Mouse (Mus musculus) forebrain, embryonic 15.5 days (tissue): Measurements from ENCODE around the gene Pank1. TPM values are rescaled to one million over a fixed set of nuclear protein-coding genes. Genes with fewer than 3 reads are reported as not detected.

Experiments used
- ATAC-seq: fragments of 200-750 bp; cut with Nextera tagmentation; replicated peaks from 2 replicates; pipeline ENCODE4 v1.8.0; 2017; ENCODE audit warnings: mild to moderate bottlenecking, moderate TSS enrichment, moderate library complexity
- H3K27ac ChIP-seq: fragments of 300-500 bp; sonication (generic); replicated peaks from 2 replicates; pipeline ENCODE4 v1.5.1; 2015; ENCODE audit warnings: mild to moderate bottlenecking, inconsistent platforms
- H3K27me3 ChIP-seq: fragments of 300-500 bp; sonication (generic); 2 replicates; pipeline ENCODE4 v1.6.1; 2015; ENCODE audit warnings: inconsistent platforms
- H3K36me3 ChIP-seq: fragments of 300-500 bp; sonication (generic); 2 replicates; pipeline ENCODE4 v1.6.1; 2015; ENCODE audit warnings: mild to moderate bottlenecking, inconsistent platforms
- H3K4me1 ChIP-seq: fragments of 300-500 bp; sonication (generic); 2 replicates; pipeline ENCODE4 v1.6.1; 2015; ENCODE audit warnings: inconsistent platforms
- H3K4me2 ChIP-seq: fragments of 300-500 bp; sonication (generic); replicated peaks from 2 replicates; pipeline ENCODE4 v1.6.1; 2015; ENCODE audit warnings: mild to moderate bottlenecking, inconsistent platforms
- H3K4me3 ChIP-seq: fragments of 300-500 bp; sonication (generic); 2 replicates; pipeline ENCODE4 v1.5.1; 2015; ENCODE audit warnings: mild to moderate bottlenecking, inconsistent platforms
- H3K9ac ChIP-seq: fragments of 300-500 bp; sonication (generic); replicated peaks from 2 replicates; pipeline ENCODE4 v1.6.1; 2015; ENCODE audit warnings: mild to moderate bottlenecking, inconsistent platforms
- H3K9me3 ChIP-seq: fragments of 300-500 bp; sonication (generic); 2 replicates; pipeline ENCODE4 v1.6.1; 2016; ENCODE audit warnings: inconsistent platforms
- WGBS: fragments of 180-500 bp; shearing (Covaris S2); methylation state at CpG from one replicate; pipeline ENCODE4 v1.1.7; 2015; ENCODE audit warnings: mixed read lengths; 5-methylcytosine and 5-hydroxymethylcytosine counted together
- polyA plus RNA-seq: library from polyadenylated mRNA; unstranded; fragments of >200 nt; fragmentation: Nextera tagmentation; extraction: Ambion mirVana; gene quantifications from 2 replicates; pipeline ENCODE4 v1.2.1, GENCODE M21; 2015

Pank1 gene
- 5.6 and 6.5 TPM in 2 replicates for polyA plus RNA-seq

DNA sequence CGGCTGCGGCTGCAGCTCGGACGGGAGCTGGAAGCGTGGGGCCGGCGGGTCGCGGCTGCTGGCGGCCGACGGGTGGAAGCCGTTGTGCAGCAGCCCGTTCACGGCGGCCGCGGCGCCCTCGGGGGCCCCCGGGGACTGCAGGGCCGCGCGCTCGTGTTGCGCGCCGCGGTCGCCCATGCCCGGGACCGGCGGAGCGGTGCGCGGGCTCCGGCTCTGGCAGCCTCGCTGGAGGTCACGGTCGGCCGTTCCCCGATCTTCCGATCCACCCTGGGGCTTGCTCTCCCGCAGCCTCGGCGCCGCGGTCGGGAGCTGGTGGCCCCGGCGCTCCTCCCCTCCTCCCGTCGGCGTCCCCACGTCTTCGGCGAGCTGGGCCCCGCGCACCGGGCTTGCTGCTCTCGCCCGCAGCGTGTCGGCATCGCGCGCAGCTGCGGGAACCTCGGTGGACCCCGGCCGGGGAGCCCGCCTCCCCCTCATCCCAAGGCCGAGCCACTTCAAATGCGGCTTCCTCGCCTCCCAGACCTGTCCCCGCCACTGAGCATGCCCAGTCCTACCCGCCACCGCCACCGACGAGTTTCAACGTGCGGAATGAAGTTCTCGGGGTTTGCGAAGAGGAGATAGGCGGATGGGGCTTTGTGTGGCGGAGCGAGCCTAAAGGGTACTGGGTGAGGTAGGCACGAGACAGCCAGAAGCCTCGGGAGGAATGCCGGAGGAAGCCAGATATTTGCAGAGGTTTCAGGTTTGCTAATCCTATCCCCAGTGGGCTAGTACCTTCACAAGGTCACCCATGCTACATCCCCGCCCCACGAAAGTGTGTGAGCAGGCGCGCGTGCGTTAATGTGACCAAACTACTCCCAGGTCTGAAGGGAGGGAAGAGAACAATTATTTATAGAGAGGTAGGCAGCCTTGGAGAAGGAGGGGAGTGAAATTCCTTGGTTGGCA lies at the start of gene Pank1:
Gene Pank1, minus strand, starts transcription at position 853 of the 939 bp plus-strand sequence.
- Histone ChIP-seq H3K4me2 (peak within 1 kb of the TSS; percentile 75), H3K4me3 (peak within 1 kb of the TSS; percentile 80)
- under 1% methylated on average over 95 of the region's 96 CpGs for WGBS

GRCm38 (mm10) chr19:34922603-34922963 lies 43.3 kb upstream of the Pank1 start:
- Histone ChIP-seq H3K4me3 (peak overlapping the region; percentile 85), H3K27me3 (no peaks in the 10 kb centered on the region), H3K27ac (peak overlapping the region; percentile 85; the same call in 1 of the 2 replicates), H3K9ac (peak overlapping the region; percentile 61), H3K9me3 (no peaks in the 10 kb centered on the region), H3K36me3 (peaks cover 3% of the 10 kb centered on the region; the same call in 1 of the 2 replicates), H3K4me2 (peak overlapping the region; percentile 71), H3K4me1 (peaks cover 11% of the 10 kb centered on the region)
- no peak for ATAC-seq
- under 1% methylated on average over 9 of the region's 9 CpGs for WGBS

More for the DNA sequence above, at the start of gene Pank1:
- Histone ChIP-seq H3K27ac (peak within 1 kb of the TSS; percentile 95), H3K9me3 (no peaks in the 10 kb centered on the region), H3K27me3 (no peaks in the 10 kb centered on the region), H3K9ac (peak within 1 kb of the TSS; percentile 94), H3K36me3 (no peaks in the 10 kb centered on the region), H3K4me1 (peaks cover 18% of the 10 kb centered on the region)
- ATAC-seq: peak; percentile 74

GRCm38 (mm10) chr19:34921652-34922602 lies 42.7 kb upstream of the Pank1 start, which contains the start of gene Kif20b:
TSS of gene Kif20b (plus strand) at chr19:34922361.
- H3K36me3 ChIP-seq: peaks cover 3% of the 10 kb centered on the region; the same call in 1 of the 2 replicates
- H3K9me3 ChIP-seq: no peaks in the 10 kb centered on the region
- peak within 1 kb of the TSS; percentile 71 for H3K4me2 ChIP-seq
- H3K4me1 ChIP-seq: peaks cover 11% of the 10 kb centered on the region
- peak; percentile 96 for ATAC-seq
- H3K27ac ChIP-seq: peak within 1 kb of the TSS; percentile 85
- peak within 1 kb of the TSS; percentile 61 for H3K9ac ChIP-seq
- WGBS: under 1% methylated on average over 57 of the region's 57 CpGs
- H3K4me3 ChIP-seq: peak within 1 kb of the TSS; percentile 85
- no peaks in the 10 kb centered on the region for H3K27me3 ChIP-seq

DNA sequence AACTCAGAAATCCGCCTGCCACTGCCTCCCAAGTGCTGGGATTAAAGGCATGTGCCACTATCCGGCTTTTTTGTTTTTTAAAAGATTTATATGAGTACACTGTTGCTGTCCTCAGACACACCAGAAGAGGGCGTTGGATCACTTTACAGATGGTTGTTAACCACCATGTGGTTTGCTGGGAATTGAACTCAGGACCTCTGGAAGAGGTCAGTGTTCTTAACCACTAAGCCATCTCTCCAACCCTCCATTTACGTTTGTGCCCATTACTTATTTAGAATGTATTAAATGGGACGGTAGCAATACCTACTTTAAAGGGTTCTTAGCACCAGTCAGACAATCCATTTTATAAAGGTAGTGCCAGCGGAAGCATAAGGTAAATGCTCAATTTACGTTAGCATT lies 42.0 kb upstream of the Pank1 start:
- H3K27ac ChIP-seq: peak overlapping the region; percentile 85
- H3K9ac ChIP-seq: peak overlapping the region; percentile 61; the same call in 1 of the 2 replicates
- no peaks in the 10 kb centered on the region for H3K9me3 ChIP-seq
- peak overlapping the region; percentile 71 for H3K4me2 ChIP-seq
- H3K4me1 ChIP-seq: peaks cover 11% of the 10 kb centered on the region
- H3K4me3 ChIP-seq: peak overlapping the region; percentile 85
- peaks cover 3% of the 10 kb centered on the region; the same call in 1 of the 2 replicates for H3K36me3 ChIP-seq
- WGBS: 20% methylated on average over 7 of the region's 7 CpGs
- H3K27me3 ChIP-seq: no peaks in the 10 kb centered on the region
- ATAC-seq: peak; percentile 6; the same call in 1 of the 2 replicates

DNA sequence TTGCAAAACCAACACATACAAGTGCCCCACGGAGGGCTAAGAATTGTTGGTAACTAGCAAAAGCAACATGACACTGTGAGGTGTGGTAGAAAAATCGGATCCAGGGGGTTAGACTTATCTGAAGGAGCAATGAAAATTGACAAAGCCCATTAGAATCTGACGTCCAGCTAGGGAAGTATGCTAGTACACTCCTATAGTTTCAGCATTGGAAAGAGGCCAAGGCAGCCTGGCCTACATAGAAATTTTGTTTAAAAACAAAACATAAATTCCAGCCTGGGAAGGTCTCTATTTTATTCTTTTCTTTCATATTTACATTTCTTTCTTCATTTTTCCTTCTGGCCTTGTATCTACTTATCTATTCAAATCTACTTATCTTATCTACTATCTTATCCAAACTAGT lies 41.3 kb upstream of the Pank1 start:
- H3K4me2 ChIP-seq: no peak overlapping the region
- H3K4me3 ChIP-seq: no peak overlapping the region
- H3K36me3 ChIP-seq: peaks cover 3% of the 10 kb centered on the region; the same call in 1 of the 2 replicates
- 82% methylated on average over 3 of the region's 3 CpGs for WGBS
- no peaks in the 10 kb centered on the region for H3K27me3 ChIP-seq
- no peak for ATAC-seq
- no peak overlapping the region for H3K9ac ChIP-seq
- H3K27ac ChIP-seq: no peak overlapping the region
- H3K9me3 ChIP-seq: no peaks in the 10 kb centered on the region
- H3K4me1 ChIP-seq: peaks cover 11% of the 10 kb centered on the region

DNA sequence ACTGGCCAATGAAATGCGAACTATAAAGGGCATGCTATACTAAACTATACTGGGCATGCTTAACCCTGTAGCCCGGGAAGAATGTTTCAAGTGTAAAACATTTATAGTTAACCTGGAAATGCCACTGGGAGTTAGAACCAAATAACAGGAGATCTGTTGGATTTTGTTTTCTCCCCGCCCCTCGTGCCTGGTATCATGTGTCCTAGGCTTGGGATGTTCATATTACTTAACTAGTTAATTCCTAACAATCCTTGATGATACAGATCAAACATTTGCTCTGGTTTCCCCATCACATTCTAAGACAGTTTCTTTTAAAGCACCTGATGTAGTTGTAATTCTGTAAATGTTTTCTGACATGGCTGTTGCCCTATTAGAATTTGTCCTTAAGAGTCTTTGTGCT lies 40.8 kb upstream of the Pank1 start:
- Histone ChIP-seq H3K36me3 (no peaks in the 10 kb centered on the region), H3K4me3 (no peak overlapping the region), H3K9ac (no peak overlapping the region), H3K4me2 (no peak overlapping the region), H3K4me1 (peaks cover 11% of the 10 kb centered on the region), H3K27ac (no peak overlapping the region), H3K9me3 (no peaks in the 10 kb centered on the region), H3K27me3 (no peaks in the 10 kb centered on the region)
- WGBS: 93% methylated on average over 4 of the region's 4 CpGs
- ATAC-seq: no peak

- ATAC-seq: no peak
- Histone ChIP-seq H3K36me3 (no peaks in the 10 kb centered on the region), H3K27me3 (no peaks in the 10 kb centered on the region), H3K4me3 (no peak overlapping the region), H3K4me1 (no peaks in the 10 kb centered on the region), H3K9me3 (no peaks in the 10 kb centered on the region), H3K9ac (no peak overlapping the region), H3K27ac (no peak overlapping the region), H3K4me2 (no peak overlapping the region)
Measured at GRCm38 (mm10) chr19:34912366-34912765, 33.1 kb upstream of the Pank1 start.

- 92% methylated on average over 5 of the region's 5 CpGs for WGBS
- Histone ChIP-seq H3K27me3 (no peaks in the 10 kb centered on the region), H3K36me3 (no peaks in the 10 kb centered on the region), H3K27ac (no peak overlapping the region), H3K9me3 (no peaks in the 10 kb centered on the region), H3K4me2 (no peak overlapping the region), H3K9ac (no peak overlapping the region), H3K4me3 (no peak overlapping the region), H3K4me1 (no peaks in the 10 kb centered on the region)
- ATAC-seq: no peak
Measured at GRCm38 (mm10) chr19:34906772-34907171, 27.5 kb upstream of the Pank1 start.

- Histone ChIP-seq H3K4me1 (no peaks in the 10 kb centered on the region), H3K27me3 (no peaks in the 10 kb centered on the region), H3K9me3 (no peaks in the 10 kb centered on the region), H3K4me2 (no peak overlapping the region), H3K27ac (no peak overlapping the region), H3K36me3 (no peaks in the 10 kb centered on the region), H3K9ac (no peak overlapping the region), H3K4me3 (no peak overlapping the region)
- WGBS: 96% methylated on average over 7 of the region's 7 CpGs
- ATAC-seq: no peak
Measured at GRCm38 (mm10) chr19:34905424-34905823, 26.2 kb upstream of the Pank1 start.

DNA sequence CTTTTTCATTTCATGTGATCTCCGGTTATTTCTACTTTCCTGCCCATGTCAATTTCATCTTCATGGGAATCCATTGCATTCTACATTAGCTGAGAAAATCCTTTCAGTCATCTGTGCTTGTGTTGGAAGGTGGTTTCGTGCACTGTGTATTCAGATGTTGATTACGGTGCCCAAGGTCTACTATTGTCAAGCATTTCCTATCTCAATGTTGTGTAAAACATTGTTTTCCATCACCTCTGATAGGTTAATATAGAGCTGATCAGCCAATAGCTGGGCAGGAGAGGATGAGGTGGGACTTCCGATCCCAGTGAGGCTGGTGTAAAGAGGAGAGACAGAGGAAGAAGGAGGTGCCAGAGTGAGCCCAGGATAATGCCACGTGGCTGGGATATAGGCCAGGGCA lies 24.8 kb upstream of the Pank1 start:
- Histone ChIP-seq H3K27ac (no peak overlapping the region), H3K27me3 (no peaks in the 10 kb centered on the region), H3K4me3 (no peak overlapping the region), H3K4me1 (no peaks in the 10 kb centered on the region), H3K9ac (no peak overlapping the region), H3K36me3 (no peaks in the 10 kb centered on the region), H3K9me3 (no peaks in the 10 kb centered on the region), H3K4me2 (no peak overlapping the region)
- 78% methylated on average over 5 of the region's 5 CpGs for WGBS
- no peak for ATAC-seq

- H3K27ac ChIP-seq: no peak overlapping the region
- no peak overlapping the region for H3K4me2 ChIP-seq
- 89% methylated on average over 2 of the region's 2 CpGs for WGBS
- H3K36me3 ChIP-seq: no peaks in the 10 kb centered on the region
- H3K4me1 ChIP-seq: no peaks in the 10 kb centered on the region
- no peak overlapping the region for H3K4me3 ChIP-seq
- no peaks in the 10 kb centered on the region for H3K27me3 ChIP-seq
- H3K9me3 ChIP-seq: no peaks in the 10 kb centered on the region
- ATAC-seq: no peak
- H3K9ac ChIP-seq: no peak overlapping the region
Measured at GRCm38 (mm10) chr19:34901735-34902134, 22.5 kb upstream of the Pank1 start.

GRCm38 (mm10) chr19:34901266-34901665 lies 22.0 kb upstream of the Pank1 start:
- WGBS: 98% methylated on average over 7 of the region's 7 CpGs

More at GRCm38 (mm10) chr19:34901266-34901665, 22.0 kb upstream of the Pank1 start:
- H3K27ac ChIP-seq: no peak overlapping the region
- H3K9ac ChIP-seq: no peak overlapping the region
- H3K27me3 ChIP-seq: no peaks in the 10 kb centered on the region
- ATAC-seq: no peak
- no peak overlapping the region for H3K4me3 ChIP-seq
- H3K36me3 ChIP-seq: no peaks in the 10 kb centered on the region
- no peaks in the 10 kb centered on the region for H3K4me1 ChIP-seq
- H3K4me2 ChIP-seq: no peak overlapping the region
- no peaks in the 10 kb centered on the region for H3K9me3 ChIP-seq
